Mouse (Mus musculus) spleen, postnatal 14 days (tissue): Measurements from ENCODE around the gene Nrd1.

Experiments used
- DNase-seq, 2 experiments: peaks; one replicate each; pipeline ENCODE4 v3.0.0; 2021 to 2022; ENCODE audit warnings: low spot score in 2 of 2

Gene Nrd1

GRCm38 (mm10) chr4:109026543-109026942, 26.1 kb downstream of the Nrd1 start:
- no peak for DNase-seq

DNA sequence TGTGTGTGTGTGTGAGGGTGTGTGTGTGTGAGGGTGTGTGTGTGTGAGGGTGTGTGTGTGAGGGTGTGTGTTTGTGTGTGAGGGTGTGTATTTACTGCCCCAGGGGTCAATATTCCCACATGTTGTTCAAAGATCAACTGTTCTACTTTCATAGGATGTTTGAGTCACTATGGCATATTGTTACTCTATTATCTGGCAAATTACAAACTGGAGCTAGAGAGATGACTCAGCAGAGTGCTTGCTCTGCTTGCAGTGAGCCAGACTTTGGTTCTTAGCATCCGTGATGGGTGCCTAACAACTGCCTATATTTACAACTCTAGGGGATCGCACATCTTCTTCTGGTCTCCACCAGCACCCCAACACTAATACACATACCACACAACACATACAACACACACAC, 29.4 kb downstream of the Nrd1 start:
- no peak for DNase-seq

DNA sequence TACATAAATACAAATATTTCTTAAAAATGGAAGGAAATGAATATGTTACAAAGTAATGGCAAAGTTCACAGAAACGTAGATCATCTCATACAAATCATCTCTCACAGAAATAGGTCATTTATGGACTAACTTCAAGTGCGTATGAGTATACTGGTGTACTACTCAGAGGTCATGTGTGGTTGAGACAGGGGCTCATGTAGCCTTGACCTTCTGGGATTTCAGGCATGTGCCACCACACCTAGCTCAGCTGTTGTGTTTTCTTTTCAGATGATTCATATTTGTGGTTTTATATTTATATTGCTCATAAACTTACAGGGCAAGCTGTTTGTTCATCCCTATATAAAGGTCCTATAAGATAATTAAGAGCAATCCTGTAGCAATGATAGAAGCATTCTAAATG, 29.8 kb downstream of the Nrd1 start:
- DNase-seq: no peak

DNA sequence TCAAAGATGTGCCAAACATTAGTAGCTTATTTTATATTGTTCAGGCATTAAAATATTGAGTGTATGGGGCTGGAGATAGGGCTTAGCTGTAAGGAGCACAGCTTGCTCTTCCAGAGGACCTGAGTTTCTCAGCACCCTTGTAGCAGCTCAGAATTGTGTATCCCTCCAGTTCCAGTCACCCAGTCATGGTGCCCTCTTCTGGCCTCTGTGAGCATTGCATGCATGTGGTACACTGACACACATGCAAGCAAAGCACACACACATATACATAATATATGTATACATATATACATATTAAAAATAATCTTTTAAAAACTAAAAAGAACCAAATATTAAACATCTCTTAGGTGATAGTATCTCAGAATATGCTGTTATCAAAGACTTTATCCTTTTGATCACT, 35.9 kb downstream of the Nrd1 start:
- peak; percentile 49 to 67 for DNase-seq

GRCm38 (mm10) chr4:109042739-109043138, 42.3 kb downstream of the Nrd1 start:
- DNase-seq: no peak

DNA sequence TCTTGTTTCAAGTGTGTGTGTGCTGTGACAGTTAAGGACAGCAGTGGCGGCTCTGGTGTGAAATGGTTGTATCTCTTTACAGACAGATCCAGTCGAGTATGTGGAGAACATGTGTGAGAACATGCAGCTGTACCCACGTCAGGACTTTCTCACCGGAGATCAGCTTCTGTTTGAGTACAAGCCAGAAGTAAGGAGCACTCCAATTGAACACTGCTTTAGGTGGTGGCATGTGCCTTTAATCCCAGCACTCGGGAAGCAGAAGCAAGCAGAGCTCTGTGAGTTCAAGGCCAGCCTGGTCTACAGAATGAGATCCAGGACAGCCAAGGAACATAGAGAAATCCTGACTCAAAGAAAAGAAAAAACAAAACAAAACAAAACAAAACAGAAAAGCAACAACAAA, 42.8 kb downstream of the Nrd1 start:
- DNase-seq: no peak

- DNase-seq: no peak
Observed at GRCm38 (mm10) chr4:109043756-109044155, 43.3 kb downstream of the Nrd1 start.

- no peak for DNase-seq
Observed at GRCm38 (mm10) chr4:109048258-109048657, 47.8 kb downstream of the Nrd1 start.

DNA sequence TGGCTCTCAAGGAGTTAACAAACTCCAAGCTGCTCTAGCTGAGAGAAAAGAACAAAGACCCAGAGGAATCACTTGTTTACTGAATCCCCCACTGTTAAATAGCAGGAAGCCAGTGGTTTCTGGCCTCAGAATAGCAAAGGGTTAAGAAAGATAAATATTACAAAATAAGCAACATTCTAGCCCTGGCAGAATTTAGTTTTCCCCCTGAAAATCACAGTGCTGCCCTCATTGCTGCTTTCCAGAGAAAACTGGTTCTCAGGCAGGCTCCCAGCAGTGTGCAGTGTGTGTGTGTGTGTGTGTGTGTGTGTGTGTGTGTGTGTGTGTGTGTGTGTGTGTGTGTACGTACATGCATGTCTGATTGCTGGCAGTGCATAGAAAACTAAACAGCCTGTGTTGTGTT, 51.8 kb downstream of the Nrd1 start:
- no peak for DNase-seq

GRCm38 (mm10) chr4:109054003-109054402, 53.5 kb downstream of the Nrd1 start:
- no peak for DNase-seq

DNA sequence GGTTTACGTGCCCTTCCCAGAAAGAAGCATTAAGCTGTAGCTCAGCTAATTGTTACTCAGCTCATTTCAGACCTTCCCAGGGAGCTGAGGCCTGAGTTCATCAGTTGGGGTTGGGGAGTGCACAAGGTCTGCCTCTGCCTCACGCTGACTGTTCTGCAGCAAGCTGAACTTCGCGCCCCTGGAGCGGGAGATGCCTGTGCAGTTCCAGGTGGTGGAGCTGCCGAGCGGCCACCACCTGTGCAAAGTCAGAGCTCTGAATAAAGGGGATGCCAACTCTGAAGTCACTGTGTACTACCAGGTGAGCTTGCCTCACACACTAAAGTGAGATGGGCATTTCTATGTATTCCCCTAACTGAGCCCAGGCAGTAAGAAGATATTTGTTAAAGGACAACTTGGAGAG, 55.9 kb downstream of the Nrd1 start:
- no peak for DNase-seq

- no peak for DNase-seq
Observed at GRCm38 (mm10) chr4:109057640-109058039, 57.2 kb downstream of the Nrd1 start.

GRCm38 (mm10) chr4:109059255-109059821, 58.9 kb downstream of the Nrd1 start:
- DNase-seq: no peak

DNA sequence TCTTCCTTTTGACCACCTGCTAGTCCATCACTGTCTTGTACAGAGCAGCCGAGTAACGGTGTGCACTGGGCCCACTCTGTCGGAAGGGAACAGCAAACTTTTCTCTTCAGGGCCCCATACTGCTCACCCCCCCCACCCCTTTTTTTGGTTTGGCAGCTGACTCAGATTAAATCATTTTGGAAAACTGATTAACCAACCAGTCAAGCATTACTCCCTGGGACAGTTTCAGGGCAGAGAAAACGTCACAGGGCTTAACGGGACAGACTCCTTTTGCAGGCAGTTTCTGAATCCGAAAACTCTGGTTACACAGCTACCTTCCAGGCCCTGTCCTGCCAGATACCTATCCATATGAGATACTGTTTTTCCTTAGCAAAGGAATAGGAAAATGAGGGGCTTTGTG, 64.5 kb downstream of the Nrd1 start:
- no peak for DNase-seq

DNA sequence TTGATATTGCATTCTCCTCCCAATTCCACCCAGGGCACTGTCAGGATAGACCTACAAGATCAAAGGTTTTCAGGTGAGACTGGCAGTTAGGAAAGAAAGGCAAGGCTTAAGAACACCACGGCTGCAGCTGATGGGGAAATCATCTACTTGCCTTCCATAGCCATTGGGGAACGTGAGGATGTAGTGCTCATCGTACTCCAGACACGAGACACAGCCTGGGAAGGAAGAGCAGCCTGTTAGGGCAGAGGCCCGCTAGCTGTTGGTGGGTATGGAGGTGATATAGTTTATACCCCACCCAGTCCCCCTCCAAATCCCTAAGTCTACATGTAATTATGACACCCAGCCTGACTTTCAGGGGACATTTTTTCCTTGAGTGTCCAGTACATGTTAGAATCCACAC, 65.3 kb downstream of the Nrd1 start:
- no peak for DNase-seq

- no peak for DNase-seq
Observed at GRCm38 (mm10) chr4:109072891-109073290, 72.4 kb downstream of the Nrd1 start.

GRCm38 (mm10) chr4:109073296-109073695, 72.8 kb downstream of the Nrd1 start:
- DNase-seq: no peak

DNA sequence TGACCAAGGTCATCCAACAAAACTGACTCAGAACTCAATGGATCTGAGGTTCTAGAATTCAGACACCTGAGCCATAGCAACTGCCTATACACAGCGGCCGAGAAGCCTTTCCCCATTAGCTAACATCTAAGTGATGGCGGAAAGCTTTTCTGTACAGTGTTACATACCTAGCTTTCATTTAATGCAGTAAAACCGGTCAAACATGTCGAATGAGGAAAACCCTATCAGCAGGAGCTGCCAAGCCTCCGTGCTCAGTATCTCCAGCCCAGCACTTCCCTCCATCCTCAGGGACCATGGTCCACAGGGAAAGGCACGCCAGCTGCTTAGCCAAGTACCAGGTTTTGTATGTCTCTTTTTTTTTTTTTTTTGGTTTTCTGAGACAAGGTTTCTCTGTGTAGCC, 78.5 kb downstream of the Nrd1 start:
- DNase-seq: no peak

DNA sequence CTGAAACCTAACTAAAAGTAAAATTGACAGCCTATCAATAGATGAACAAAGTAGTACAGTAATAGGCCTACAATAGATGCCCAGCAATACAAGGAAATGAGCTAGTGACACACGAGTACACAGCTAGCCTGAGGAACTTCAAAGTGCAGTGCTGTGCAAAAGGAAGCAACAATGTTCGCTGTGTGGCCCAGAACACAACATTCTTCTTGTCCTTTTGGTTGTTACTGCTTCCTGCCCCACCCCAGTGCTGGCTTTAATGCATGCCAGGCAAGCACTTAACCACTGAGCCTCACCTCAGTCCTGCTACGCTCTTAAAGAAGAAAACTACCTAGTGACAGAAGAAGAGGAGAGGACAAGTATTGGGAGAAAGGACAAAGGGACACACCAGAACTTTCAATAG, 79.2 kb downstream of the Nrd1 start:
- no peak for DNase-seq

- DNase-seq: no peak
Observed at GRCm38 (mm10) chr4:109080118-109080517, 79.7 kb downstream of the Nrd1 start.

GRCm38 (mm10) chr4:109089171-109089570, 88.7 kb downstream of the Nrd1 start:
- DNase-seq: no peak

GRCm38 (mm10) chr4:109089999-109090398, 89.5 kb downstream of the Nrd1 start:
- no peak for DNase-seq

- no peak for DNase-seq
Observed at GRCm38 (mm10) chr4:109091241-109091777, 90.9 kb downstream of the Nrd1 start.

GRCm38 (mm10) chr4:109092344-109092743, 91.9 kb downstream of the Nrd1 start:
- no peak for DNase-seq
